Mouse (Mus musculus): ENCODE measurements at regions not wholly inside any gene's neighbourhood (a gene's known extent, or its start where the extent isn't known, plus 50 kb on each side); places are given as distances from the start of the nearest gene placed in this dataset.

DNA sequence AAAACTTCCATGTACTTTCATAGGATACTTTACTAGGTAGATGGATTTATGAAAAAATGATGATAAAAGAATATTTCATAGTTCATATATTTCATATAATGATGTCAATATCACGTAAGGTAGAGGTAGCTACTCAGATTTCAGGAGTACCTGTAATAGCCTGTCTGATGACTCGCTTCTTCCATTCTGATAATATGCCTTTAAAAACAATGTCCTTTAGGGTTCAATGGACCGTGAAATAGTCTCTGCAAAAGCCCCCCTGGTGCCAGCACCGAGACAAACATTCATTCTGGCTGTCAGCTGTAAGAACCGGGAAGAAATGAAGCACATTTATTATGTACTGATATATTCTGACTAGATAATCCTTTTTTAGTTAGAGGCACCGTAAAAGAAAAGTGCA is 449.7 kb downstream of the Plod2 start:
- Histone ChIP-seq H3K4me1 (replicated peaks; ENCODE audit: control insufficient read depth, insufficient read depth, low read length) (no peaks in the 10 kb centered on the region), H3K9ac (ENCODE audit: low read length) (no peak overlapping the region), H3K4me3 (ENCODE audit: low read depth, low read length) (no peak overlapping the region), H3K27me3 (replicated peaks; ENCODE audit: control insufficient read depth, insufficient read depth, low read length) (no peaks in the 10 kb centered on the region), H3K9me3 (ENCODE audit: control insufficient read depth, low read length) (0 out of 2 replicates have a peak, but pooled peaks cover 4% of the 10 kb centered on the region), H3K36me3 (ENCODE audit: control insufficient read depth, insufficient read depth, low read length) (no peaks in the 10 kb centered on the region), H3K4me2 (ENCODE audit: low read length) (no peak overlapping the region), H3K27ac (ENCODE audit: low read depth) (no peak overlapping the region)
- DNase-seq (ENCODE audit: low spot score): no peak
- 72% methylated on average over 6 of the region's 6 CpGs for WGBS
- ATAC-seq (replicated peaks; ENCODE audit: low FRiP score, low TSS enrichment, low read depth): no peak

DNA sequence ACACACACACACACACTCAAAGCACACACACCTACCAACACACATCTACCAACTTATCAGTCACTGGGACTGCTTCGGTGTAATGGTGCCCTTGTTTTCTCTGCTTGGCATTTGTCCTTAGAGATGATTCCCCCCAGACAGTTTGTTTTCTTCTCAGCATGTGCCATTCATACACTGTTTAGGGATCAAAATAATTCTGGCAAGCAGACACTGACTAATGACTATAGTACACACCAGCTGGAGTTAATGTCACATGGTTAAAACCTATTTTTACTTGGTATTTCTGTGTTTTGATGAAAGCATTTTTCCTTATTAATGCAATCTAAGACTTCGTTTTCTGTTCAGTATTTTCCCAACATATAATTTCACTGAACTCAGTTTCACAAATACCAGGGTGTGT is 454.1 kb downstream of the Plod2 start:
- Histone ChIP-seq H3K27ac (ENCODE audit: low read depth) (no peak overlapping the region), H3K4me1 (replicated peaks; ENCODE audit: control insufficient read depth, insufficient read depth, low read length) (no peaks in the 10 kb centered on the region), H3K9me3 (ENCODE audit: control insufficient read depth, low read length) (0 out of 2 replicates have a peak, but pooled peaks cover 4% of the 10 kb centered on the region), H3K27me3 (replicated peaks; ENCODE audit: control insufficient read depth, insufficient read depth, low read length) (no peaks in the 10 kb centered on the region), H3K9ac (ENCODE audit: low read length) (no peak overlapping the region), H3K4me3 (ENCODE audit: low read depth, low read length) (no peak overlapping the region), H3K36me3 (ENCODE audit: control insufficient read depth, insufficient read depth, low read length) (no peaks in the 10 kb centered on the region), H3K4me2 (ENCODE audit: low read length) (no peak overlapping the region)
- no peak for DNase-seq (ENCODE audit: low spot score)
- 82% methylated on average over 2 of the region's 2 CpGs for WGBS
- no peak for ATAC-seq (replicated peaks; ENCODE audit: low FRiP score, low TSS enrichment, low read depth)

DNA sequence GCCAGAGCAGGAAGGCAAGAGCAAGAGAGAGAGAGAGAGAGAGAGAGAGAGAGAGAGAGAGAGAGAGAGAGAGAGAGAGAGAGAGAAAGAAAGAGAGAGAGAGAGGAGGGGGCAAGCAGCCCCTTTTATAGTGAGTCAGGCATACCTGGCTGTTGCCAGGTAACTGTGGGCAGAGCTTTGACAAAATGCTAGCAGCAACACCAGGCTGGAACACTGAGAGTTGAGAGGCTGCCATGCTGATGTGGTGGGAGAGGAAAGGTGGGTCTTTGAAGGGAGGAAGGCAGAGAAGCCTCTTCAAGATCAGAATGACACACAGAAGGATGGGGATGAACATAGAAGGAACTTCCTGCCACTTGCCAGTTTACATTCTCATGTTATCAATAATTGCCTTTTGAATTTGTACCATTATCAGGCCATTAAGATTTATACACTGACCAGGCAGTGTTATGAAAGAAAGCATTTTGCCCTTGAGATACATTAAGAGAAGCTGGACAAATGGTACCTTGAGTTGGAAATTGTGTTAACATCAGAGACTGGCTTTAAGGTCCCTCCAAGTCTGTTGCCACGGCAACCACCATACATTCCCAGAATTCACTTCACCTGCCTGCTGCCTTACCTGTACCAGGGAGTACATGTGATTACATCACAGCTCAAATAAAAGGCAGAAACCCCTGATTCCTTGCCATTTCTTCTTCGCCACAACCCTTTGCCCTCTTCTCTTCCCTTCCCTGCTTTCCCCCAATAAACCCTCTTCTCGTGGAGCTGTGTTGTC is 463.3 kb downstream of the Plod2 start:
- no peaks in the 10 kb centered on the region for H3K4me1 ChIP-seq (replicated peaks; ENCODE audit: control insufficient read depth, insufficient read depth, low read length)

DNA sequence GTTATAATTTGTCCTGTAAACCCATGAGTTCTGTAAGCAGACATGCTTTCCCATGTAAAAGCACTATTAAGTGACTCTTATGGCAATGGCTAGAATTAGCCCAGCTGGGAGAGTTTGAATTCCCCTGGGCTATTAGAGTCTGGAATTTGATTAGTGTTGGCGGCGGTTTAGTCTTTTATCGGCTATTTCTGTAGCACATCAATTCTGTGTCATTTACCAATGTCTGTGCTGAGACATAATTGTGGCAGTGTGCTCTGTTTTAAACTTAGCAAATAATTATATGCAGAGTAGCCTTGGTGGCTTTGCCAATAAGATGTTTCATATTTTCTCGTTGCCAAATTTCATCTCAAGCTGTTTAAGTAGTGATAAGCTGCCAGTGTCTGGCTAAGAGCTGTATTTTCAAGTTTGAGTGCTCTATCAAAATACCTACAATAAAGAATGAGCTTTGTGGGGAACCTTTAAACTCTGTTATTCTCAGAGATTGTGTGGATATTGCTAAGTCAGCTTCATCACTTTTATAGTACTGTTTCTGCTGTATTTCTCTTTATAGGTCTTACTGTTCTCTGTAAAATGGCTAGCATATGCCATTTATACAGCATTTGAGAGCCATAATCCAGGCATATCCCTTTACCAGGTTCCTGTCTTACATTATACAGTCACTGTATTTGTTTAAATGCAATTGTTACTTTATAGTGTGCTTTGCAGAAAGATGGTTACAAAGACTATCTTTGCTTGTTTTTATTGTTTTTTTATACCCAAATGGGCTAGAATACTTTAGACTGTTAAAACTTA is 466.7 kb downstream of the Plod2 start:
- Histone ChIP-seq H3K27ac (ENCODE audit: low read depth) (no peak overlapping the region), H3K4me1 (replicated peaks; ENCODE audit: control insufficient read depth, insufficient read depth, low read length) (no peaks in the 10 kb centered on the region), H3K27me3 (replicated peaks; ENCODE audit: control insufficient read depth, insufficient read depth, low read length) (no peaks in the 10 kb centered on the region), H3K36me3 (ENCODE audit: control insufficient read depth, insufficient read depth, low read length) (no peaks in the 10 kb centered on the region), H3K9ac (ENCODE audit: low read length) (no peak overlapping the region), H3K4me2 (ENCODE audit: low read length) (no peak overlapping the region), H3K4me3 (ENCODE audit: low read depth, low read length) (no peak overlapping the region), H3K9me3 (ENCODE audit: control insufficient read depth, low read length) (no peaks in the 10 kb centered on the region)
- DNase-seq (ENCODE audit: low spot score): no peak
- 76% methylated on average over 4 of the region's 4 CpGs for WGBS
- ATAC-seq (replicated peaks; ENCODE audit: low FRiP score, low TSS enrichment, low read depth): no peak

More for the DNA sequence above, 463.3 kb downstream of the Plod2 start:
- H3K27ac ChIP-seq (ENCODE audit: low read depth): no peak overlapping the region
- no peaks in the 10 kb centered on the region for H3K36me3 ChIP-seq (ENCODE audit: control insufficient read depth, insufficient read depth, low read length)
- H3K4me2 ChIP-seq (ENCODE audit: low read length): no peak overlapping the region
- DNase-seq (ENCODE audit: low spot score) (no peak), ATAC-seq (replicated peaks; ENCODE audit: low FRiP score, low TSS enrichment, low read depth) (no peak)
- no peak overlapping the region for H3K9ac ChIP-seq (ENCODE audit: low read length)
- WGBS: 75% methylated on average over 3 of the region's 3 CpGs
- no peak overlapping the region for H3K4me3 ChIP-seq (ENCODE audit: low read depth, low read length)
- H3K27me3 ChIP-seq (replicated peaks; ENCODE audit: control insufficient read depth, insufficient read depth, low read length): no peaks in the 10 kb centered on the region
- H3K9me3 ChIP-seq (ENCODE audit: control insufficient read depth, low read length): no peaks in the 10 kb centered on the region

DNA sequence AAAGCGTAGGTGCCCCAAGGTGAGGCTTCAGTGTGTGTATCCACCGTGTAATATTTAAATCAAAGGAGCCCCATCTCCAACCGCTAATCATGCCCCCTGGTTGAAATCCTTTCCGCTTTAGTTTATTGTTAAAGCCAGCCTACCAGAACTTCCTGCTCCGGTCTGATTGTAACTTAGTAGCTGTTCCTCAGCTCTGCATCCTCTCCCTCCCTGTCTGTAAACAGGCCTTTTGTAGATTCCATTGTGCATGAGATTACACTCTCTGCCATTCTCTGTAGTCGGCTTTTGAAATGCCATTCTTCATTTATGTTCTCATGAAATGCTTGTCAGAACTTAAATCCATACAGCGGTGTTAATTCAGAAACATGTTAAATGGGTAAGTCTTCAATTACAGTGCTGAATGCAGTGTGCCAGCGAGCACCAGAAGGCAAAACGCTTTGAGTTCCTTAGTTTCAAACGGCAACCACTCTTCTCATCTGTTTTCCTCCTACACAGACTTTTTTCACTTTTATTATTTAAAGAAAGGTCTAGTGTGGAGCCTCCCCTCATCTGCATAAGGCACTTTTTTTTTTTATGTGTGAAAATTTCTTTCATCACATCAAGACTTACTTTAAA is 502.4 kb downstream of the Plod2 start:
- 85% methylated on average over 10 of the region's 10 CpGs for WGBS

DNA sequence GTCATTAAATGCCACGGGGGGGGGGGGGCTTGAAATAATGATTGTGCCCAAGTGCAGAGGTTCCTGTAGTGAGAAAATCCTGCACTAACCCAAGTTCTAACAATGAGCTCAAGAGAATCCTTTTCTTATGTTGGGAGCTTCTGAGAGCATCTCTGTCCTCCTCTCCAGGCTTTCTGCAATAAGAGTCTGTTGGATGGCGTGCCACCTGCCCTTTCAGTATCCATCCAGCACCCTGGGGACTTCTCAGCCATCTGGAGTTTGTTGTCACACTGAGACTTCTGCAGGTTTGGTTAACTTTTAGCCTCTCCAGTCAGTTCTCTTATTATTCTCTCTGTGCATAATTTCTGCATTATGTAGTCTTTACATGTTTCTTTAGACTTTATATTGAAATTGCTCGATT is 530.1 kb downstream of the Plod2 start:
- WGBS: 76% methylated on average over 3 of the region's 3 CpGs

More for the DNA sequence above, 502.4 kb downstream of the Plod2 start:
- no peak overlapping the region for H3K9ac ChIP-seq (ENCODE audit: low read length)
- H3K27ac ChIP-seq (ENCODE audit: low read depth): no peak overlapping the region
- H3K9me3 ChIP-seq (ENCODE audit: control insufficient read depth, low read length): no peaks in the 10 kb centered on the region
- H3K4me3 ChIP-seq (ENCODE audit: low read depth, low read length): no peak overlapping the region
- no peak overlapping the region for H3K4me2 ChIP-seq (ENCODE audit: low read length)
- ATAC-seq (replicated peaks; ENCODE audit: low FRiP score, low TSS enrichment, low read depth) (no peak), DNase-seq (ENCODE audit: low spot score) (no peak)
- no peaks in the 10 kb centered on the region for H3K36me3 ChIP-seq (ENCODE audit: control insufficient read depth, insufficient read depth, low read length)
- no peaks in the 10 kb centered on the region for H3K4me1 ChIP-seq (replicated peaks; ENCODE audit: control insufficient read depth, insufficient read depth, low read length)
- H3K27me3 ChIP-seq (replicated peaks; ENCODE audit: control insufficient read depth, insufficient read depth, low read length): no peaks in the 10 kb centered on the region

DNA sequence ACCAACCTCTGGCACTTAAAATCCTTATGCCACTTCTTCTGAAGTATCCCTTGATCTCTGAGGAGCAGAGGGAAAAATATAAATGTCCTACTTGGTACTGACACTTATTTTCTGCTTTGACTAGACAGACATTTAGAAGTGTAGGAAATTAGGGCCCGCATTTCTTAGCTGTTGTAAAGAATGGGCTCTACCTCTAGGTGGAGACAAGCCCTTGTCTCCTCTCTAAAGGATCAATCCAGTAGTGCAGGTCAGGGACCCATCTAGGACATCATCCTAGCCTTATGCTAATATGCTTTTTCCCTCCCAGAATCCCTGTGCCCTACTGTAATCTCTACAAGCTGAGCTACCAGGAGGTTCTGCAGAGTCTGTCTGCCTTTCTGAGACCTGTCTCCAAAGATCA is 541.1 kb downstream of the Plod2 start:
- Histone ChIP-seq H3K9me3 (ENCODE audit: control insufficient read depth, low read length) (no peaks in the 10 kb centered on the region), H3K36me3 (ENCODE audit: control insufficient read depth, insufficient read depth, low read length) (no peaks in the 10 kb centered on the region), H3K9ac (ENCODE audit: low read length) (no peak overlapping the region), H3K27ac (ENCODE audit: low read depth) (no peak overlapping the region), H3K4me3 (ENCODE audit: low read depth, low read length) (no peak overlapping the region), H3K4me2 (ENCODE audit: low read length) (no peak overlapping the region), H3K4me1 (replicated peaks; ENCODE audit: control insufficient read depth, insufficient read depth, low read length) (no peaks in the 10 kb centered on the region), H3K27me3 (replicated peaks; ENCODE audit: control insufficient read depth, insufficient read depth, low read length) (no peaks in the 10 kb centered on the region)
- 68% methylated on average over 1 of the region's 1 CpGs for WGBS
- ATAC-seq (replicated peaks; ENCODE audit: low FRiP score, low TSS enrichment, low read depth): no peak
- DNase-seq (ENCODE audit: low spot score): no peak

More for the DNA sequence above, 530.1 kb downstream of the Plod2 start:
- no peak overlapping the region for H3K27ac ChIP-seq (ENCODE audit: low read depth)
- ATAC-seq (replicated peaks; ENCODE audit: low FRiP score, low TSS enrichment, low read depth) (no peak), DNase-seq (ENCODE audit: low spot score) (no peak)
- H3K27me3 ChIP-seq (replicated peaks; ENCODE audit: control insufficient read depth, insufficient read depth, low read length): no peaks in the 10 kb centered on the region
- no peak overlapping the region for H3K4me2 ChIP-seq (ENCODE audit: low read length)
- no peaks in the 10 kb centered on the region for H3K4me1 ChIP-seq (replicated peaks; ENCODE audit: control insufficient read depth, insufficient read depth, low read length)
- no peaks in the 10 kb centered on the region for H3K9me3 ChIP-seq (ENCODE audit: control insufficient read depth, low read length)
- H3K36me3 ChIP-seq (ENCODE audit: control insufficient read depth, insufficient read depth, low read length): no peaks in the 10 kb centered on the region
- no peak overlapping the region for H3K9ac ChIP-seq (ENCODE audit: low read length)
- no peak overlapping the region for H3K4me3 ChIP-seq (ENCODE audit: low read depth, low read length)

DNA sequence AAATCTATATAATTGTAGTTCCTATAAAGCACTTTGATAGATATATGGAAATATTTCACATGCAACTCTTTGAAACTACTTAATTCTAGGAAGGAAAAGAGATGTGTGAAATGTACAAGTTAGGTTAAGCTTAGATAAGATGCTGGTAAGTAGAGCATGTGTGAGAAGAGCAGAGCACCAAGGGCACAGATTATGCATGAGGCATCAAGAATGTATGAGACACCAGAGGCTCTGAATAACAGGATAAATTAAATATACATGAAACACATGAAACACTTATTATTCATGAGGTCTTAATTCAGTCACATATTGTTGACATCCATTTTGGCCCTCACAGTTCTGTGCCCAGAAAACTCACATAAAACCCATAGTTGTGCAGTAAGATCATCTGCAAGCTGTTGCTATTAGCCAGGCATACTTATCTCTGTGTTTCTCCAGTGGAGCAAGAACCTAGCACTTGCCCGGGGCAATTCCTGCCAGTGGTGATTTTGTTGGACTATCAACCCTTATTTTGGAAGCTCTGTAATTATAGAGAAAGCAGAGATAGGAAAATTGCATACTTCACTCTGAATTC is 556.1 kb downstream of the Plod2 start:
- DNase-seq (ENCODE audit: low spot score) (no peak), ATAC-seq (replicated peaks; ENCODE audit: low FRiP score, low TSS enrichment, low read depth) (no peak)
- 86% methylated on average over 1 of the region's 1 CpGs for WGBS
- Histone ChIP-seq H3K9me3 (ENCODE audit: control insufficient read depth, low read length) (no peaks in the 10 kb centered on the region), H3K27ac (ENCODE audit: low read depth) (no peak overlapping the region), H3K4me1 (replicated peaks; ENCODE audit: control insufficient read depth, insufficient read depth, low read length) (no peaks in the 10 kb centered on the region), H3K27me3 (replicated peaks; ENCODE audit: control insufficient read depth, insufficient read depth, low read length) (no peaks in the 10 kb centered on the region), H3K9ac (ENCODE audit: low read length) (no peak overlapping the region), H3K4me2 (ENCODE audit: low read length) (no peak overlapping the region), H3K4me3 (ENCODE audit: low read depth, low read length) (no peak overlapping the region), H3K36me3 (ENCODE audit: control insufficient read depth, insufficient read depth, low read length) (no peaks in the 10 kb centered on the region)

All from intestine, embryonic 14.5 days (tissue).